8 mouse cellular contexts compared by ENCODE assay signal in the genomic region with DNA sequence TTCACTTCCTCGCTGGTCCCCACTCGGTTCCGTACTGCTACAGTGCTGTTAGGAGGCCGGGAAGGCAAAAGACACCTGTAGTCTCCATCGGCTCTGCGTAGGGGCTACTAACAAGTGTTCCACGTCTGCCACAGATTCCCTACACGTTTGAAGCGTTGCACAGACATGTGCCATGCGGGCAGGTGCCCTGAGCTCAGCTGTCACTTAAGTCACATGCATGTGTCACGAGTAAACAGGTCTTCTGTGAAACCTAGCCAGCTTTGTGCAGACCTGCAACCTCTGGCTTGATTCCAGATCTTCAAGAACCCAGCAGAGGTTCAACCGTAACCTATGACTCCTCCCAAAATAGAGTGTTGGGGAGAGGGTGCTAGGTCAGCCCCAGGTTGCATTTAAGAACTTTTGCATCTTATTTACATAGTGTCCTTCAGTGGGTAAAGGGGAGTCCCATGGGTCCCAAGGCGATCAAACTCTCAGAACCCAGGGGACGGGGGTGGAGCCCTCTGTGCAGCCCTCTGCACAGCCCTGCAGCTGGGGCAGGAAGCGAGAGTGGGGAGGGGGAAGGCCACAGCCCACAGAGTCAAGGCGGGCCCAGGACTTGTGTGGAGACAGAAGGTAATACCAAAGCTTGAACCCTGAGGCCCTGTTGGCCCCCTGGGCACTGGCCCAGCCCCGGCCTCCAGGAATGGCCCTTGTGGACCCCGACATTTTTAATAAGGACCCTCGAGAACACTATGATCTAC. TPM values are rescaled to one million over a fixed set of nuclear protein-coding genes. Genes with fewer than 3 reads are reported as not detected.
DNase-seq lines count a peak whose midpoint lies in the region; ATAC-seq and TF ChIP-seq lines count a peak whose summit lies in the region.

No protein-coding gene starts in this region.

- no peaks in the 10 kb centered on the region for H3K27me3 ChIP-seq in kidney, embryonic 14.5 days (ENCODE audit: control insufficient read depth, insufficient read depth, low read length)
- H3K27me3 ChIP-seq in embryonic facial prominence, embryonic 15.5 days: no peaks in the 10 kb centered on the region
- H3K27me3 ChIP-seq in hindbrain, embryonic 14.5 days (ENCODE audit: control insufficient read depth, insufficient read depth, low read length): no peaks in the 10 kb centered on the region

- intact Hi-C loops in gastrocnemius, postnatal 36 days (cut with DNase I): loop anchor here (10.0 kb wide), 1 partner anchor 312 kb away; no protein-coding TSS in a partner anchor

- ATAC-seq in kidney, embryonic 14.5 days (ENCODE audit: low FRiP score, low TSS enrichment): peak; percentile 60
- ATAC-seq in embryonic facial prominence, embryonic 15.5 days (ENCODE audit: insufficient number of reproducible peaks, low FRiP score, low TSS enrichment, low read depth): peak; percentile 19; the same call in 1 of the 2 replicates
- ATAC-seq in hindbrain, embryonic 14.5 days (ENCODE audit: low FRiP score): peak; percentile 56; the same call in 1 of the 2 replicates
- ATAC-seq in neutrophil, adult 5-6 weeks (ENCODE audit: extremely low read depth, insufficient number of reproducible peaks, low FRiP score, poor library complexity, severe bottlenecking): peak; percentile 80

- H3K9ac ChIP-seq in kidney, embryonic 14.5 days (ENCODE audit: low read depth, low read length): peak overlapping the region; percentile 60; the same call in 1 of the 2 replicates
- peak overlapping the region; percentile 60 for H3K9ac ChIP-seq in embryonic facial prominence, embryonic 15.5 days
- peak overlapping the region; percentile 65 for H3K9ac ChIP-seq in hindbrain, embryonic 14.5 days

- peaks cover 10% of the 10 kb centered on the region; the same call in 1 of the 2 replicates for H3K4me1 ChIP-seq in kidney, embryonic 14.5 days (ENCODE audit: control insufficient read depth, insufficient read depth, low read length)
- peaks cover 13% of the 10 kb centered on the region for H3K4me1 ChIP-seq in embryonic facial prominence, embryonic 15.5 days
- H3K4me1 ChIP-seq in hindbrain, embryonic 14.5 days (replicated peaks; ENCODE audit: control insufficient read depth, insufficient read depth, low read length): peaks cover 18% of the 10 kb centered on the region
- peaks cover 7% of the 10 kb centered on the region for H3K4me1 ChIP-seq in lung, adult 2 months (ENCODE audit: control insufficient read depth, insufficient read depth, low read length)

- H3K4me2 ChIP-seq in kidney, embryonic 14.5 days (replicated peaks; ENCODE audit: low read depth, low read length): peak overlapping the region; percentile 67
- peak overlapping the region; percentile 87 for H3K4me2 ChIP-seq in embryonic facial prominence, embryonic 15.5 days (replicated peaks)
- H3K4me2 ChIP-seq in hindbrain, embryonic 14.5 days (replicated peaks): peak overlapping the region; percentile 80

- peak overlapping the region; percentile 77 for H3K4me3 ChIP-seq in kidney, embryonic 14.5 days (ENCODE audit: low read length)
- peak overlapping the region; percentile 89 for H3K4me3 ChIP-seq in embryonic facial prominence, embryonic 15.5 days (replicated peaks)
- H3K4me3 ChIP-seq in hindbrain, embryonic 14.5 days (replicated peaks; ENCODE audit: low read length): peak overlapping the region; percentile 50
- H3K4me3 ChIP-seq in lung, adult 2 months (replicated peaks; ENCODE audit: extremely low read depth, low read depth, low read length): peak overlapping the region; percentile 70

- H3K9me3 ChIP-seq in kidney, embryonic 14.5 days (ENCODE audit: control insufficient read depth, low read length): no peaks in the 10 kb centered on the region
- H3K9me3 ChIP-seq in embryonic facial prominence, embryonic 15.5 days (replicated peaks): no peaks in the 10 kb centered on the region
- H3K9me3 ChIP-seq in hindbrain, embryonic 14.5 days (ENCODE audit: control insufficient read depth, low read length): no peaks in the 10 kb centered on the region

- peaks cover 21% of the 10 kb centered on the region for H3K36me3 ChIP-seq in kidney, embryonic 14.5 days (ENCODE audit: control insufficient read depth, insufficient read depth, low read length)
- H3K36me3 ChIP-seq in embryonic facial prominence, embryonic 15.5 days: peaks cover 20% of the 10 kb centered on the region
- H3K36me3 ChIP-seq in hindbrain, embryonic 14.5 days (replicated peaks; ENCODE audit: control insufficient read depth, insufficient read depth): peaks cover 21% of the 10 kb centered on the region

- DNase-seq in kidney, postnatal 14 days: no peak
- no peak for DNase-seq in hindbrain, embryonic 14.5 days (ENCODE audit: low spot score)
- DNase-seq in lung, adult 2 months: peak; percentile 15
- DNase-seq in right cerebral cortex, postnatal 14 days: no peak
- DNase-seq in gastrocnemius, postnatal 36 days: no peak

- H3K27ac ChIP-seq in kidney, embryonic 14.5 days (ENCODE audit: low read depth, low read length): peak overlapping the region; percentile 73; the same call in 1 of the 2 replicates
- H3K27ac ChIP-seq in embryonic facial prominence, embryonic 15.5 days (replicated peaks): peak overlapping the region; percentile 90
- H3K27ac ChIP-seq in hindbrain, embryonic 14.5 days: peak overlapping the region; percentile 71; the same call in 1 of the 2 replicates

- no peak; the same call in 1 of the 2 replicates for TF ChIP-seq POLR2A in lung, adult 2 months (IDR thresholded peaks at IDR 0.05; ENCODE audit: borderline replicate concordance, extremely low read depth, low read depth, low read length)

- no peak for TF ChIP-seq CTCF in lung, adult 2 months (IDR thresholded peaks at IDR 0.05; ENCODE audit: insufficient read depth, low read length)

- WGBS in kidney, embryonic 14.5 days: 11% methylated on average over 19 of the region's 19 CpGs
- WGBS in embryonic facial prominence, embryonic 15.5 days: 11% methylated on average over 19 of the region's 19 CpGs
- 13% methylated on average over 19 of the region's 19 CpGs for WGBS in hindbrain, embryonic 14.5 days
- WGBS in lung, adult 2 months: 11% methylated on average over 19 of the region's 19 CpGs

RNA-seq across cellular contexts. Expression of a gene that starts 0.6 kb away (rescaled TPM):
- 9.8 and 12.6 TPM in 2 replicates for polyA plus RNA-seq in kidney, embryonic 14.5 days (2014; fragmentation: Nextera tagmentation; extraction: Ambion mirVana)
- 7.5 and 7.7 TPM in 2 replicates for polyA plus RNA-seq in embryonic facial prominence, embryonic 15.5 days (2015; fragmentation: Nextera tagmentation; extraction: Ambion mirVana)
- polyA plus RNA-seq in hindbrain, embryonic 14.5 days (2014; fragmentation: Nextera tagmentation; extraction: Ambion mirVana): 8.6 and 10.4 TPM in 2 replicates
- polyA plus RNA-seq in lung, adult 2 months (2012; rRNA removed): 16.7 and 17.0 TPM in 2 replicates
- total RNA-seq in neutrophil, adult 5-6 weeks (2017): 132 and 154 TPM in 2 replicates
- total RNA-seq in gastrocnemius, postnatal 36 days (2021): under 1 TPM; 0.27 to 0.46 TPM

RNA-seq across cellular contexts. Expression of a gene that starts 0.8 kb away (rescaled TPM):
- 458 and 497 TPM in 2 replicates for polyA plus RNA-seq in kidney, embryonic 14.5 days (2014; fragmentation: Nextera tagmentation; extraction: Ambion mirVana)
- 403 and 405 TPM in 2 replicates for polyA plus RNA-seq in embryonic facial prominence, embryonic 15.5 days (2015; fragmentation: Nextera tagmentation; extraction: Ambion mirVana)
- polyA plus RNA-seq in hindbrain, embryonic 14.5 days (2014; fragmentation: Nextera tagmentation; extraction: Ambion mirVana): 291 and 321 TPM in 2 replicates
- polyA plus RNA-seq in lung, adult 2 months (2012; rRNA removed): 175 and 234 TPM in 2 replicates
- total RNA-seq in neutrophil, adult 5-6 weeks (2017): 191 and 195 TPM in 2 replicates
- total RNA-seq in gastrocnemius, postnatal 36 days (2021): 100 to 1,000 TPM; 119 to 125 TPM

RNA-seq across cellular contexts. Expression of a gene that starts 20.3 kb away (rescaled TPM):
- 176 and 239 TPM in 2 replicates for polyA plus RNA-seq in kidney, embryonic 14.5 days (2014; fragmentation: Nextera tagmentation; extraction: Ambion mirVana)
- 321 and 328 TPM in 2 replicates for polyA plus RNA-seq in embryonic facial prominence, embryonic 15.5 days (2015; fragmentation: Nextera tagmentation; extraction: Ambion mirVana)
- 133 and 147 TPM in 2 replicates for polyA plus RNA-seq in hindbrain, embryonic 14.5 days (2014; fragmentation: Nextera tagmentation; extraction: Ambion mirVana)
- polyA plus RNA-seq in lung, adult 2 months (2012; rRNA removed): 314 and 324 TPM in 2 replicates
- 29.7 and 36.4 TPM in 2 replicates for total RNA-seq in neutrophil, adult 5-6 weeks (2017)
- total RNA-seq in gastrocnemius, postnatal 36 days (2021): 10 to 100 TPM; 31.6 to 35.1 TPM

Comparison
In these comparisons a context has a peak if more than half of its experiments do, and no peak if none do; other contexts are left out.
1. ATAC-seq: peak in every context shown above with its lines; median percentile 80 in neutrophil, adult 5-6 weeks; 60 in kidney, embryonic 14.5 days; 56 in hindbrain, embryonic 14.5 days; 19 in embryonic facial prominence, embryonic 15.5 days.